ENCODE assay signal across 17 mouse cellular contexts in genomic region chr10:11013653-11014052, GRCm38 (mm10).
"Had no signal": no experiment of that assay in that cellular context is flagged by ENCODE, and none has a peak within 500 bp of the region (broad histone marks: within the 10 kb centered on the region; RNA-seq: fewer than 3 reads in every experiment).

No protein-coding gene starts in this region.

- DNase-seq: left cerebral cortex, postnatal 4 days; liver; liver, embryonic 13.5 days; liver, postnatal 0 days; lung, adult 18-20 months; lung, adult 2 months; lung, embryonic 14.5 days; lung, postnatal 10 days; lung, postnatal 14 days; lung, postnatal 36 days; lung, postnatal 4 days; midbrain, embryonic 14.5 days had no signal

- ATAC-seq: liver, embryonic 12.5 days; liver, postnatal 0 days; lung, postnatal 0 days; midbrain, embryonic 13.5 days; midbrain, embryonic 15.5 days; midbrain, embryonic 16.5 days had no signal
